Mouse (Mus musculus) myocyte (in vitro differentiated cells): ENCODE measurements around the gene Xpo4. TPM values are rescaled to one million over a fixed set of nuclear protein-coding genes. Genes with fewer than 3 reads are reported as not detected.

ENCODE experiments used
- H3K27me3 ChIP-seq: one replicate; pipeline ENCODE4 v1.6.1; 2011; ENCODE audit not compliant: control insufficient read depth, insufficient read depth, insufficient read length
- H3K36me3 ChIP-seq: one replicate; pipeline ENCODE4 v1.6.1; 2011; ENCODE audit not compliant: control insufficient read depth, insufficient read depth
- H3K4me2 ChIP-seq: one replicate; pipeline ENCODE4 v1.6.1; 2011; ENCODE audit warnings: low read depth, control low read depth
- H3K4me3 ChIP-seq: one replicate; pipeline ENCODE4 v1.5.1; 2011; ENCODE audit warnings: mild to moderate bottlenecking, control low read depth, moderate library complexity
- H3K79me2 ChIP-seq: one replicate; pipeline ENCODE4 v1.6.1; 2011; ENCODE audit not compliant: control insufficient read depth, insufficient read depth
- H3ac ChIP-seq: one replicate; pipeline ENCODE4 v1.6.1; 2011; ENCODE audit not compliant: control insufficient read depth, insufficient read length
- CEBPB ChIP-seq: IDR thresholded peaks from 2 replicates; pipeline ENCODE4 v1.6.1; 2011; ENCODE audit warnings: mild to moderate bottlenecking, moderate library complexity; ENCODE audit not compliant: poor library complexity, insufficient read depth, severe bottlenecking
- E2F4 ChIP-seq: IDR thresholded peaks from one replicate; pipeline ENCODE4 v1.6.1; 2011; ENCODE audit warnings: mild to moderate bottlenecking, control low read depth, moderate library complexity; ENCODE audit not compliant: insufficient read depth
- MAX ChIP-seq: IDR thresholded peaks from one replicate; pipeline ENCODE4 v1.6.1; 2011; ENCODE audit warnings: low read depth, mild to moderate bottlenecking, control low read depth
- MYOD1 ChIP-seq, 3 experiments: IDR thresholded peaks; one replicate each; pipeline ENCODE4 v1.6.1; 2011; ENCODE audit warnings: control low read depth in 2 of 3, low read depth in 2 of 3, mild to moderate bottlenecking in 2 of 3, moderate library complexity in 1 of 3; ENCODE audit not compliant: insufficient read length in 2 of 3, control insufficient read depth in 1 of 3
- MYOG ChIP-seq, 3 experiments: IDR thresholded peaks; one replicate each; pipeline ENCODE4 v1.6.1; 2011; ENCODE audit warnings: control low read depth in 2 of 3, low read depth in 2 of 3, mild to moderate bottlenecking in 2 of 3; ENCODE audit not compliant: insufficient read length in 2 of 3, control insufficient read depth in 1 of 3, insufficient read depth in 1 of 3
- POLR2A ChIP-seq: IDR thresholded peaks from one replicate; pipeline ENCODE4 v1.6.1; 2011; ENCODE audit warnings: low read depth, mild to moderate bottlenecking, control low read depth, moderate library complexity; ENCODE audit not compliant: insufficient read length
- POLR2AphosphoS2 ChIP-seq: IDR thresholded peaks from one replicate; pipeline ENCODE4 v1.6.1; 2011; ENCODE audit warnings: low read depth, control low read depth; ENCODE audit not compliant: insufficient read length
- REST ChIP-seq: IDR thresholded peaks from one replicate; pipeline ENCODE4 v1.6.1; 2011; ENCODE audit warnings: mild to moderate bottlenecking, control low read depth, moderate library complexity; ENCODE audit not compliant: insufficient read depth, insufficient read length
- SRF ChIP-seq: IDR thresholded peaks from one replicate; pipeline ENCODE4 v1.6.1; 2011; ENCODE audit warnings: low read depth; ENCODE audit not compliant: control insufficient read depth, insufficient read length
- TCF12 ChIP-seq: IDR thresholded peaks from one replicate; pipeline ENCODE4 v1.6.1; 2011; ENCODE audit warnings: mild to moderate bottlenecking, control low read depth; ENCODE audit not compliant: poor library complexity, insufficient read depth, severe bottlenecking
- TCF3 ChIP-seq: IDR thresholded peaks from one replicate; pipeline ENCODE4 v1.6.1; 2011; ENCODE audit warnings: low read depth, control low read depth; ENCODE audit not compliant: insufficient read length
- USF1 ChIP-seq: IDR thresholded peaks from one replicate; pipeline ENCODE4 v1.6.1; 2011; ENCODE audit warnings: low read depth, mild to moderate bottlenecking, control low read depth, moderate library complexity
- polyA plus RNA-seq: library from polyadenylated mRNA; unstranded; fragments of >200 nt; fragmentation: generic; extraction: Trizol; gene quantifications from one replicate; pipeline ENCODE4 v1.2.1, GENCODE M21; 2012; ENCODE audit warnings: missing spikeins

Xpo4 gene
- polyA plus RNA-seq, 1 experiment, result 3.0 TPM

- H3ac ChIP-seq, result no peak overlapping the region
- peaks cover 21% of the 10 kb centered on the region for H3K79me2 ChIP-seq
- TF ChIP-seq MAX, result no peak
- no peak for TF ChIP-seq MYOD1 (IDR thresholded peaks at IDR 0.05; ENCODE audit: control insufficient read depth in 1 of 3, insufficient read length in 2 of 3, low read depth in 2 of 3)
- no peak for TF ChIP-seq SRF
- TF ChIP-seq E2F4, result no peak
- no peak for TF ChIP-seq USF1
- no peak for TF ChIP-seq REST
- no peak for TF ChIP-seq MYOG (IDR thresholded peaks at IDR 0.05; ENCODE audit: control insufficient read depth in 1 of 3, insufficient read depth in 1 of 3, insufficient read length in 2 of 3, low read depth in 2 of 3)
- TF ChIP-seq POLR2AphosphoS2, result no peak
- TF ChIP-seq TCF12, result no peak
- no peak for TF ChIP-seq TCF3
- TF ChIP-seq CEBPB, result no peak
- TF ChIP-seq POLR2A, result no peak
- no peak overlapping the region for H3K4me3 ChIP-seq
- H3K36me3 ChIP-seq, result peaks cover 8% of the 10 kb centered on the region
- H3K27me3 ChIP-seq, result no peaks in the 10 kb centered on the region
- no peak overlapping the region for H3K4me2 ChIP-seq
These were observed 42.1 kb upstream of the Xpo4 start for GRCm38 (mm10) chr14:57707100-57707893.

DNA sequence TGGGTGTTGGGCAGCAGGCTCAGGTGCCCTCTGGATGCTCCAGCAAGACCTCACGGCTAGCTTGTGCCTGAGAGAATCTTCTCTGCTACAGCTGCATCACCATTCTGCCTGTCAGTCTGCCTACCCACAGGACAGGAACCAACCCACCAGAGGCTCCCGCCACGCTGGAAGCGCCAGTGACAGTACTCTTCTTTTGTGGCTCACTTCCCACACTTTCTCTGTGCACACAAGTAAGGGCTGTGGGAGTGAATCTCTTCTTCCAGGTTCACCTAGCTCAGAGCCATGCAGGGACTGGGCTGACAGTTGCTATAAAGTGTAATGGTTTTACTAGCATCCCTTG is 41.5 kb upstream of the Xpo4 start:
- no peak overlapping the region for H3ac ChIP-seq
- H3K4me2 ChIP-seq, result no peak overlapping the region
- TF ChIP-seq TCF3, result no peak
- no peak for TF ChIP-seq MYOD1 (IDR thresholded peaks at IDR 0.05; ENCODE audit: control insufficient read depth in 1 of 3, insufficient read length in 2 of 3, low read depth in 2 of 3)
- no peak for TF ChIP-seq CEBPB
- TF ChIP-seq MAX, result no peak
- TF ChIP-seq E2F4, result no peak
- TF ChIP-seq POLR2AphosphoS2, result no peak
- no peak for TF ChIP-seq MYOG (IDR thresholded peaks at IDR 0.05; ENCODE audit: control insufficient read depth in 1 of 3, insufficient read depth in 1 of 3, insufficient read length in 2 of 3, low read depth in 2 of 3)
- TF ChIP-seq SRF, result no peak
- TF ChIP-seq USF1, result no peak
- TF ChIP-seq REST, result no peak
- TF ChIP-seq TCF12, result no peak
- no peak for TF ChIP-seq POLR2A

DNA sequence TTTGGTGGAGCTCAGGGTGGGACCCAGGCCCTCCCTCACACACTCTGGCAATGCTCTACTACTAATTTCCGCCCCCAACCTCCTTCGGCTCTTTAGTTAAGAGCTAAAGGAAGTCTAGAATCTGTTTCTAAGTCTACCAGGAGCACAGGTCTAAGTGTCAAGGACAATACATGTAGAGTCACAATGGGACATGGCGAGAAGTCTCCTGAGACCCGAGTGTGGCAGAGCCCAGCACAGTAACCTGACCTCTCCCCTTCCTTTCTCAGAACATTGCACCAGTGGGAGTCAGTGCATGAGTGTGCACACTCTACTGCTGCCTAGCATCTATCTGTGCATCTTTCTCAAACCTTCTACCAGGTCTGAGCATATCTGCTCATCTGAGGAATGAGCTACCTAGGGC is 40.5 kb upstream of the Xpo4 start:
- Histone ChIP-seq H3ac (no peak overlapping the region), H3K27me3 (no peaks in the 10 kb centered on the region), H3K4me3 (no peak overlapping the region), H3K36me3 (peaks cover 8% of the 10 kb centered on the region), H3K4me2 (no peak overlapping the region), H3K79me2 (peaks cover 16% of the 10 kb centered on the region)
- TF ChIP-seq TCF12, result no peak
- TF ChIP-seq POLR2AphosphoS2, result no peak
- no peak for TF ChIP-seq TCF3
- TF ChIP-seq POLR2A, result no peak
- no peak for TF ChIP-seq CEBPB

More for the DNA sequence above, 41.5 kb upstream of the Xpo4 start:
- Histone ChIP-seq H3K4me3 (no peak overlapping the region), H3K27me3 (no peaks in the 10 kb centered on the region), H3K79me2 (peaks cover 21% of the 10 kb centered on the region), H3K36me3 (peaks cover 8% of the 10 kb centered on the region)

DNA sequence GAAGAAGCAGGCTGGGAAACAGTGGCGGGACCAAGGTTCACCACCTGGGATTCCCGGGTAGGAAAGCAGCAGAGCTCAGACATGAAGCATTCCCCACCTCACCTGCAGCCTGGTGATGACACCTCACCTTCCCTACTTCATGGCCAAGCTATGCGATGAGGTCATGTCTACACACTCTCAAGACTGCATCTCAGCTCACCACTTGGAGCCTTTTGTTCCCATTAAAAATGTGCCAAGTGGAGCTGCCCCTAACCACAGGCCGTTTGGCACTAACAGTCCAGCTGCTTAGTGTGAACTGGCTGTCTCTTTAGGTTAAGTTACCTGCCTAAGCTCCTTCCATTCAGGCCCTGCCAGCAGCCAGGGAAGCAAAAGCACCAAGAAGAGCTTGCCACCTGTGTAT is 39.8 kb upstream of the Xpo4 start:
- no peak overlapping the region for H3K4me2 ChIP-seq
- H3ac ChIP-seq, result no peak overlapping the region
- TF ChIP-seq SRF (no peak), CEBPB (no peak), POLR2AphosphoS2 (no peak), MYOG (IDR thresholded peaks at IDR 0.05; ENCODE audit: control insufficient read depth in 1 of 3, insufficient read depth in 1 of 3, insufficient read length in 2 of 3, low read depth in 2 of 3) (no peak), E2F4 (no peak), POLR2A (no peak), TCF3 (no peak), TCF12 (no peak), USF1 (no peak), MYOD1 (IDR thresholded peaks at IDR 0.05; ENCODE audit: control insufficient read depth in 1 of 3, insufficient read length in 2 of 3, low read depth in 2 of 3) (no peak), MAX (no peak)
- H3K4me3 ChIP-seq, result no peak overlapping the region
- H3K36me3 ChIP-seq, result peaks cover 8% of the 10 kb centered on the region
- H3K27me3 ChIP-seq, result no peaks in the 10 kb centered on the region
- peaks cover 9% of the 10 kb centered on the region for H3K79me2 ChIP-seq

DNA sequence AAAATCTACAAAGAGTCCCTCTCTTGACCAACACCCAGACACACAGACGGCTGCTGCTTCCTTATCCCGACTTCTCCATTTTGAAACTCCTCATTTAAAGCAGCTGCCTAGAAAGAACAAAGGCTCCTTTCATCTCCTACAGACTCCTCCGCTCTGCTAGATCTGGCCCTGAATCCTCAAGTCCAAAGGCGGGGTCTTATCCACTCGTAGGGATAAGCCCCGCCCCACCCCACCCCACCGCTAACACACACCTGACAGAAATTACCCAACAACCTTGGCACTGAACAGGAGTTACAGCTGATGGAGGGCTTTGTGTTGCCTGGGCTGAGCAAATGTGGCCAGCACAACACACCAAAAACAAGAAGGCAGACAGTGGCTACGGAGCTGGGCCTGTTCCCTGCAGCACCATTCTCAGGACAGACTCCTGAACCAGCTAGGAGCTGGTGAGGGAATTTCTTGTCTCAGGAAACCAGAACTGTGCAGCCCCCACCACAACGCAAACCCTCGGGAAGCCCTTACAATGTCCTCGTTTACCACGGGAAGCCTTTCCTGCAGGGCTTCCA is 36.8 kb upstream of the Xpo4 start:
- no peak overlapping the region for H3ac ChIP-seq
- H3K4me2 ChIP-seq, result no peak overlapping the region
- H3K79me2 ChIP-seq, result peaks cover 3% of the 10 kb centered on the region
- H3K36me3 ChIP-seq, result peaks cover 14% of the 10 kb centered on the region
- H3K4me3 ChIP-seq, result no peak overlapping the region
- H3K27me3 ChIP-seq, result no peaks in the 10 kb centered on the region
- TF ChIP-seq MYOG (IDR thresholded peaks at IDR 0.05; ENCODE audit: control insufficient read depth in 1 of 3, insufficient read depth in 1 of 3, insufficient read length in 2 of 3, low read depth in 2 of 3), result no peak
